Mouse (Mus musculus): ENCODE results near the gene Pon1.

- TF ChIP-seq CTCF (IDR thresholded peaks at IDR 0.05; ENCODE audit: extremely low read depth, insufficient read depth, low read length) (no peak), POLR2A (IDR thresholded peaks at IDR 0.05; ENCODE audit: extremely low read depth, insufficient read depth, low read length) (no peak)
Observed at GRCm38 (mm10) chr6:5188036-5188435, 5.7 kb downstream of the Pon1 start.
